Mouse (Mus musculus): ENCODE measurements around the gene Taok3. TPM values are rescaled to one million over a fixed set of nuclear protein-coding genes. Genes with fewer than 3 reads are reported as not detected.
A peak's percentile ranks its signal among the peaks of the same experiment; 100 is the strongest.

Taok3 gene
- total and polyA plus RNA-seq, 3 experiments: 58.4 to 213 (median 139) TPM

DNA sequence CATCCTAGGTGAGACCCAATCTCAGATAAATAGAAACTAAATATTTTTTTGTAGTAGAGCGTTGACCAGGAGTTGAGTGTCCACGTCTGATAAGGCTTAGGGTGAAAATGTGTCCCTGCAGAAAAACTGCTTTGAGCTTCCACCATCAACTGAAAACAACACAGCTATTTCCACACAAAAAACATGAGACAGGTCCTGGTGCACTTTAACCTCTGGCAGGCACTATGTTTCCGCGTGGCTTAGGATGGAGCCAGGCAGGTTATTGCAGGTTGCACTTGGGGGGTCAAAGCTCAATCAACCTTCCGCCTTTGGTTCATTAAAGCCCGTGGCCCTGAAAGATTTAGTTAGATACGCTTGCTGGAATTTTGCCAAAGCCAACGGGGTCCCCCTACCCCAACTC lies 1.1 kb upstream of the Taok3 start:
- DNase-seq (ENCODE audit: low spot score) (no peak), ATAC-seq (ENCODE audit: extremely low read depth, insufficient number of reproducible peaks, low FRiP score, poor library complexity, severe bottlenecking) (no peak)
- no peaks in the 10 kb centered on the region for H3K9me3 ChIP-seq (replicated peaks)
- H3K27me3 ChIP-seq (ENCODE audit: insufficient read depth, low read length): no peaks in the 10 kb centered on the region
- H3K4me3 ChIP-seq (ENCODE audit: low read depth, low read length): peak overlapping the region; percentile 53; the same call in 1 of the 2 replicates
- TF ChIP-seq TAL1 (conservative IDR thresholded peaks at IDR 0.05; ENCODE audit: low read depth, low read length): no peak
- TF ChIP-seq GATA1 (IDR thresholded peaks at IDR 0.05; ENCODE audit: borderline replicate concordance, low read length): no peak
- TF ChIP-seq POLR2AphosphoS5 (IDR thresholded peaks at IDR 0.05; ENCODE audit: insufficient replicate concordance, low read depth, low read length): no peak
- TF ChIP-seq GATA2 (IDR thresholded peaks at IDR 0.05; ENCODE audit: borderline replicate concordance, low read depth, low read length): no peak
- H3K36me3 ChIP-seq (replicated peaks): peaks cover 6% of the 10 kb centered on the region
- H3K4me1 ChIP-seq (ENCODE audit: insufficient read depth, low read depth, low read length): peaks cover 69% of the 10 kb centered on the region

- Histone ChIP-seq H3K9me3 (replicated peaks) (peaks cover 4% of the 10 kb centered on the region; the same call in 1 of the 2 replicates), H3K4me3 (ENCODE audit: low read depth, low read length) (peak overlapping the region; percentile 87), H3K36me3 (replicated peaks) (peaks cover 18% of the 10 kb centered on the region), H3K4me1 (ENCODE audit: insufficient read depth, low read depth, low read length) (peaks cover 68% of the 10 kb centered on the region), H3K27me3 (ENCODE audit: insufficient read depth, low read length) (no peaks in the 10 kb centered on the region)
- TF ChIP-seq GATA1 (IDR thresholded peaks at IDR 0.05; ENCODE audit: borderline replicate concordance, low read length) (no peak), CTCF (IDR thresholded peaks at IDR 0.05; ENCODE audit: low read depth, low read length) (no peak), GATA2 (IDR thresholded peaks at IDR 0.05; ENCODE audit: borderline replicate concordance, low read depth, low read length) (no peak), POLR2AphosphoS5 (IDR thresholded peaks at IDR 0.05; ENCODE audit: insufficient replicate concordance, low read depth, low read length) (no peak), TAL1 (conservative IDR thresholded peaks at IDR 0.05; ENCODE audit: low read depth, low read length) (no peak)
- DNase-seq (ENCODE audit: low spot score): no peak
- ATAC-seq (ENCODE audit: extremely low read depth, insufficient number of reproducible peaks, low FRiP score, poor library complexity, severe bottlenecking): no peak
Observed at GRCm38 (mm10) chr5:117120489-117121466, 849 bp downstream of the Taok3 start.

GRCm38 (mm10) chr5:117121657-117122056 lies 1.7 kb downstream of the Taok3 start:
- TF ChIP-seq GATA2 (IDR thresholded peaks at IDR 0.05; ENCODE audit: borderline replicate concordance, low read depth, low read length): no peak
- no peak for TF ChIP-seq POLR2AphosphoS5 (IDR thresholded peaks at IDR 0.05; ENCODE audit: insufficient replicate concordance, low read depth, low read length)
- no peak for TF ChIP-seq GATA1 (IDR thresholded peaks at IDR 0.05; ENCODE audit: borderline replicate concordance, low read length)
- TF ChIP-seq CTCF (IDR thresholded peaks at IDR 0.05; ENCODE audit: low read depth, low read length): no peak
- no peak for TF ChIP-seq TAL1 (conservative IDR thresholded peaks at IDR 0.05; ENCODE audit: low read depth, low read length)
- no peaks in the 10 kb centered on the region for H3K27me3 ChIP-seq (ENCODE audit: insufficient read depth, low read length)
- ATAC-seq (ENCODE audit: extremely low read depth, insufficient number of reproducible peaks, low FRiP score, poor library complexity, severe bottlenecking): no peak
- no peak overlapping the region for H3K4me3 ChIP-seq (ENCODE audit: low read depth, low read length)
- DNase-seq (ENCODE audit: low spot score): no peak
- H3K9me3 ChIP-seq (replicated peaks): peaks cover 6% of the 10 kb centered on the region; the same call in 1 of the 2 replicates
- peaks cover 19% of the 10 kb centered on the region for H3K36me3 ChIP-seq (replicated peaks)
- H3K4me1 ChIP-seq (ENCODE audit: insufficient read depth, low read depth, low read length): peaks cover 65% of the 10 kb centered on the region

- H3K4me3 ChIP-seq (ENCODE audit: low read depth, low read length): no peak overlapping the region
- H3K27me3 ChIP-seq (ENCODE audit: insufficient read depth, low read length): no peaks in the 10 kb centered on the region
- ATAC-seq (ENCODE audit: extremely low read depth, insufficient number of reproducible peaks, low FRiP score, poor library complexity, severe bottlenecking): 0 out of 2 replicates have a peak, but pooled peaks have one; percentile 2
- TF ChIP-seq GATA2 (IDR thresholded peaks at IDR 0.05; ENCODE audit: borderline replicate concordance, low read depth, low read length) (no peak), TAL1 (conservative IDR thresholded peaks at IDR 0.05; ENCODE audit: low read depth, low read length) (no peak), POLR2AphosphoS5 (IDR thresholded peaks at IDR 0.05; ENCODE audit: insufficient replicate concordance, low read depth, low read length) (no peak), CTCF (IDR thresholded peaks at IDR 0.05; ENCODE audit: low read depth, low read length) (no peak), GATA1 (IDR thresholded peaks at IDR 0.05; ENCODE audit: borderline replicate concordance, low read length) (no peak)
- peaks cover 23% of the 10 kb centered on the region for H3K36me3 ChIP-seq (replicated peaks)
- H3K9me3 ChIP-seq (replicated peaks): peaks cover 6% of the 10 kb centered on the region; the same call in 1 of the 2 replicates
- no peak for DNase-seq (ENCODE audit: low spot score)
- H3K4me1 ChIP-seq (ENCODE audit: insufficient read depth, low read depth, low read length): peaks cover 61% of the 10 kb centered on the region
Observed at GRCm38 (mm10) chr5:117123102-117123501, 3.2 kb downstream of the Taok3 start.

GRCm38 (mm10) chr5:117123840-117124239 lies 3.9 kb downstream of the Taok3 start:
- Histone ChIP-seq H3K36me3 (replicated peaks) (peaks cover 27% of the 10 kb centered on the region), H3K9me3 (replicated peaks) (peaks cover 6% of the 10 kb centered on the region; the same call in 1 of the 2 replicates), H3K4me1 (ENCODE audit: insufficient read depth, low read depth, low read length) (peaks cover 53% of the 10 kb centered on the region), H3K4me3 (ENCODE audit: low read depth, low read length) (no peak overlapping the region), H3K27me3 (ENCODE audit: insufficient read depth, low read length) (no peaks in the 10 kb centered on the region)
- TF ChIP-seq TAL1 (conservative IDR thresholded peaks at IDR 0.05; ENCODE audit: low read depth, low read length): no peak
- TF ChIP-seq CTCF (IDR thresholded peaks at IDR 0.05; ENCODE audit: low read depth, low read length): no peak
- no peak for TF ChIP-seq GATA1 (IDR thresholded peaks at IDR 0.05; ENCODE audit: borderline replicate concordance, low read length)
- TF ChIP-seq GATA2 (IDR thresholded peaks at IDR 0.05; ENCODE audit: borderline replicate concordance, low read depth, low read length): no peak
- TF ChIP-seq POLR2AphosphoS5 (IDR thresholded peaks at IDR 0.05; ENCODE audit: insufficient replicate concordance, low read depth, low read length): no peak
- ATAC-seq (ENCODE audit: extremely low read depth, insufficient number of reproducible peaks, low FRiP score, poor library complexity, severe bottlenecking): no peak
- no peak for DNase-seq (ENCODE audit: low spot score)

All from G1E (cell line).